Mouse (Mus musculus) heart, adult 2 months (tissue): ENCODE measurements around the gene Phldb2.

ENCODE experiments used
- CTCF ChIP-seq: fragments of 200-600 bp; IDR thresholded peaks from 2 replicates; pipeline ENCODE4 v1.8.1; 2022; ENCODE audit warnings: antibody characterized with exemption, mild to moderate bottlenecking, moderate library complexity
- EP300 ChIP-seq: fragments of 200-500 bp; IDR thresholded peaks from 2 replicates; pipeline ENCODE4 v1.6.1; 2011; ENCODE audit warnings: low read depth, low read length, control low read depth; ENCODE audit not compliant: insufficient read depth
- POLR2A ChIP-seq: fragments of 200-500 bp; IDR thresholded peaks from 2 replicates; pipeline ENCODE4 v1.6.1; 2011; ENCODE audit warnings: mild to moderate bottlenecking, low read depth, low read length, control low read depth; ENCODE audit not compliant: insufficient read depth

GRCm38 (mm10) chr16:45816670-45817069, 136.7 kb downstream of the Phldb2 start:
- peak; percentile 63 for TF ChIP-seq CTCF
- no peak for TF ChIP-seq POLR2A
- no peak for TF ChIP-seq EP300
